Mouse (Mus musculus) hindbrain, embryonic 15.5 days (tissue): ENCODE measurements at regions not wholly inside any gene's neighbourhood (a gene's known extent, or its start where the extent isn't known, plus 50 kb on each side); places are given as distances from the start of the nearest gene placed in this dataset.

Experiments
- ATAC-seq: fragments of 200-750 bp; cut with Nextera tagmentation; 2 replicates; pipeline ENCODE4 v1.8.0; 2017; ENCODE audit warnings: low read depth, moderate number of reproducible peaks, moderate TSS enrichment; ENCODE audit not compliant: low FRiP score
- H3K27ac ChIP-seq: fragments of 300-500 bp; sonication (generic); replicated peaks from 2 replicates; pipeline ENCODE4 v1.5.1; 2015; ENCODE audit warnings: mild to moderate bottlenecking, inconsistent platforms
- H3K27me3 ChIP-seq: fragments of 300-500 bp; sonication (generic); 2 replicates; pipeline ENCODE4 v1.6.1; 2015; ENCODE audit warnings: control low read depth, inconsistent platforms
- H3K36me3 ChIP-seq: fragments of 300-500 bp; sonication (generic); 2 replicates; pipeline ENCODE4 v1.6.1; 2015; ENCODE audit warnings: control low read depth, inconsistent platforms
- H3K4me1 ChIP-seq: fragments of 300-500 bp; sonication (generic); replicated peaks from 2 replicates; pipeline ENCODE4 v1.6.1; 2015; ENCODE audit warnings: control low read depth, inconsistent platforms
- H3K4me2 ChIP-seq: fragments of 300-500 bp; sonication (generic); 2 replicates; pipeline ENCODE4 v1.6.1; 2015; ENCODE audit warnings: moderate library complexity, mild to moderate bottlenecking, inconsistent platforms
- H3K4me3 ChIP-seq: fragments of 300-500 bp; sonication (generic); 2 replicates; pipeline ENCODE4 v1.5.1; 2015; ENCODE audit warnings: mild to moderate bottlenecking, inconsistent platforms
- H3K9ac ChIP-seq: fragments of 300-500 bp; sonication (generic); 2 replicates; pipeline ENCODE4 v1.6.1; 2015; ENCODE audit warnings: inconsistent platforms
- H3K9me3 ChIP-seq: fragments of 300-500 bp; sonication (generic); 2 replicates; pipeline ENCODE4 v1.6.1; 2016; ENCODE audit warnings: control low read depth, inconsistent platforms
- WGBS: fragments of 180-500 bp; shearing (Covaris S2); methylation state at CpG from one replicate; pipeline ENCODE4 v1.1.7; 2015; 5-methylcytosine and 5-hydroxymethylcytosine counted together

DNA sequence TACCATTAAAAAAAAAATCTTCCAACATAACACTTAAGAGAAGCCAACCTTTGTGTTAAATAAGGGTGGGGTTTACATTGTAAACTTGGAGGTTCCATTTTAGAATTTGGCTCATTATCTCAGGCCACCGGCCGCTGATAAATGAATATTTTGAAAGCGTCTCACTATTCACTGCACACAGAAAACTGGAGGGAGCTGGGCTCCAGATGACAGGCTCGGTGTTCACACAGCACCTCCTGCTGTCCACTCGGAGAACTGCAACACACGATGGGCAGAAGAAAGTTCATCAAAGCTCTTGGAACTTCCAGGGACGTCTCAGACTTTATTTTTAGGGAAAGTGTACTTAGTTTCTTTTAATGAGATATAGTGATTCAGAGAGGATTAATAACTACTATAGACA is 78.6 kb upstream of the Dnajc24 start:
- H3K9ac ChIP-seq, result no peak overlapping the region
- under 1% methylated on average over 7 of the region's 7 CpGs for WGBS
- H3K4me2 ChIP-seq, result no peak overlapping the region
- H3K36me3 ChIP-seq, result no peaks in the 10 kb centered on the region
- H3K4me3 ChIP-seq, result no peak overlapping the region
- no peak for ATAC-seq
- peaks cover 8% of the 10 kb centered on the region; the same call in 1 of the 2 replicates for H3K4me1 ChIP-seq
- H3K9me3 ChIP-seq, result no peaks in the 10 kb centered on the region
- H3K27ac ChIP-seq, result no peak overlapping the region
- H3K27me3 ChIP-seq, result peaks cover 16% of the 10 kb centered on the region; the same call in 1 of the 2 replicates

DNA sequence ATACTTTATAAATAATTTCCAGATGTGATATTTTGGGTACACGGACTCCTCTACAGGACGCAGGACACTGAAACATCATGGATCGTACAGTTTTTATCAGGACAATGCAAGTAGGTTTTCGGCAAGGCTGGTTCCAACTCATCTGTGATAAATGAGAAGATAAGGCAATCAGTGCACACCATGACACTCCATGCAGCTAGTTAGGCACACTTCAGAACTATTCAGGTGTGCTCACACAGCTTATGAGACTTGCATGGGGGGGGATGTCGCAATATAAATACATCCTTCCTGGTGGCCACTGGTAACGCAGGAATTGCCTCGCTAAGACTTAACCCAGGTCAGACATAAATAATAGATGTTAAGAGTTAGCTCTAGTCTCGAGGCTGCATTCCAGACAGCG is 77.3 kb upstream of the Dnajc24 start:
- no peaks in the 10 kb centered on the region for H3K36me3 ChIP-seq
- 59% methylated on average over 9 of the region's 9 CpGs for WGBS
- no peak for ATAC-seq
- H3K4me1 ChIP-seq, result peaks cover 4% of the 10 kb centered on the region; the same call in 1 of the 2 replicates
- H3K9me3 ChIP-seq, result no peaks in the 10 kb centered on the region
- no peak overlapping the region for H3K9ac ChIP-seq
- no peak overlapping the region for H3K4me3 ChIP-seq
- no peak overlapping the region for H3K4me2 ChIP-seq
- H3K27ac ChIP-seq, result no peak overlapping the region
- H3K27me3 ChIP-seq, result peaks cover 20% of the 10 kb centered on the region

DNA sequence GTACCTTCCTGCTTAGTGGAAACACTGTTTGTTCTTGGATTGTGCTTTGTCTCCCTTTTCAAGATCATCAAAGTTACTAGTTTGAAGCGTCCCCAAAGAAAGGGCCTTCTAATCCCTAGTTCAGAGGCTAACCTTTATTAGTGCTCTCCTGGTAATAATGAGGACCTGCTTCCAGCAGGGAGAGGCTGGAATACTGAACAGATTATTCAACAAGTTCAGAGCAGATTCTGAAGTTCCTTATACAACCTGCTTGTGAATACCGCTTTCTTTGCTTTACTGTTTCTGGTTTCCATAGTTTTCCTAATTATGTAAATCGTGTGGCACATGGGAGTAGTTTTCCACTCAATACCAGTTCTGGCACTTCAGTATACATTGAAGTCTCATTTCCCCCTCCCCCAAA is 75.2 kb upstream of the Dnajc24 start:
- WGBS, result 46% methylated on average over 3 of the region's 3 CpGs
- Histone ChIP-seq H3K9ac (no peak overlapping the region), H3K27me3 (peaks cover 20% of the 10 kb centered on the region), H3K36me3 (no peaks in the 10 kb centered on the region), H3K9me3 (no peaks in the 10 kb centered on the region), H3K4me2 (no peak overlapping the region), H3K4me3 (no peak overlapping the region), H3K27ac (no peak overlapping the region), H3K4me1 (no peaks in the 10 kb centered on the region; the same call in 1 of the 2 replicates)
- no peak for ATAC-seq

DNA sequence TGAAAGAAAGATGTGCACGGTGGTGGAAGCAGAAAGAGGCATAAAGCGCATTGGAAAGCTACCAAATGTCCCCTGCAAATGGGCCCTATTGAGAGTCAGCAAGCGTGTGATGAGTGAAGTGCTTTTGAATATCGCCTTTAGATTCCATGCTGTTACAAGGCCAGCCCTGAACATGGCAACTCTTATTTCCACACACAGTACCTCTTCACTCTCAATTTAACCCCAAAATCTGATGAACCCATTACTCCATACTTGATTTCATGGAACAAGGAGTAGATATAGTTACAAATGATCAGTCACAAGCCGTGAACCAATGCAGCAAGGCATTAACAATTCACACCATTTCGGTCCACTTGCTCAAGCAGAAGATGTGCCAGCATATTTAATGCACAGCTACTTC is 71.1 kb upstream of the Dnajc24 start:
- 25% methylated on average over 6 of the region's 6 CpGs for WGBS
- H3K4me2 ChIP-seq, result no peak overlapping the region
- H3K27me3 ChIP-seq, result peaks cover 22% of the 10 kb centered on the region
- no peaks in the 10 kb centered on the region for H3K36me3 ChIP-seq
- no peak overlapping the region for H3K9ac ChIP-seq
- ATAC-seq, result peak; percentile 56; the same call in 1 of the 2 replicates
- no peaks in the 10 kb centered on the region for H3K4me1 ChIP-seq
- H3K4me3 ChIP-seq, result no peak overlapping the region
- no peak overlapping the region for H3K27ac ChIP-seq
- no peaks in the 10 kb centered on the region for H3K9me3 ChIP-seq

DNA sequence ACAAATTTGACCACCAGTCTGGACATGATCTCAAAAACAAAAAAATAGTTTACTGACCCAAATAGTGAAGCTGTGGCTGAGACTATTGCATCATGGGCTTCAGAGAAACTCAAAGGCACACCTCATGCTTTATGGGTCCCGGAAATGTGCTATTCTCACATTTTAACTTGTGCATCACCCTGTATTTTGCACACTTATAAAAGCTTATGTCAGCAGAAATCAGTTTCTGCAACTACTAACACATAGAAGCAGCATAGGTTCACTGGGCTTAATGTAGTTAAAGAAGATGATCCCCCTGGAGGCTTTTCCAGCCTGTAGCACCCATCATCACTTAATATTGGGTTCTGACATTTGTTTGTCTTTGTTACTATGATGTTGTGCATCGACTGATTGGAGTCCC is 61.0 kb upstream of the Dnajc24 start:
- ATAC-seq, result no peak
- 87% methylated on average over 2 of the region's 2 CpGs for WGBS

More for the DNA sequence above, 61.0 kb upstream of the Dnajc24 start:
- Histone ChIP-seq H3K27ac (no peak overlapping the region), H3K4me3 (no peak overlapping the region), H3K4me2 (no peak overlapping the region), H3K27me3 (no peaks in the 10 kb centered on the region; the same call in 1 of the 2 replicates), H3K36me3 (no peaks in the 10 kb centered on the region), H3K9ac (no peak overlapping the region), H3K4me1 (no peaks in the 10 kb centered on the region), H3K9me3 (no peaks in the 10 kb centered on the region)
